Mouse (Mus musculus): ENCODE results near the gene Gatb. TPM values are rescaled to one million over a fixed set of nuclear protein-coding genes. Genes with fewer than 3 reads are reported as not detected.

Gene Gatb
- total RNA-seq, 2 experiments from 2014 or later = 18.8 to 19.0 TPM

DNA sequence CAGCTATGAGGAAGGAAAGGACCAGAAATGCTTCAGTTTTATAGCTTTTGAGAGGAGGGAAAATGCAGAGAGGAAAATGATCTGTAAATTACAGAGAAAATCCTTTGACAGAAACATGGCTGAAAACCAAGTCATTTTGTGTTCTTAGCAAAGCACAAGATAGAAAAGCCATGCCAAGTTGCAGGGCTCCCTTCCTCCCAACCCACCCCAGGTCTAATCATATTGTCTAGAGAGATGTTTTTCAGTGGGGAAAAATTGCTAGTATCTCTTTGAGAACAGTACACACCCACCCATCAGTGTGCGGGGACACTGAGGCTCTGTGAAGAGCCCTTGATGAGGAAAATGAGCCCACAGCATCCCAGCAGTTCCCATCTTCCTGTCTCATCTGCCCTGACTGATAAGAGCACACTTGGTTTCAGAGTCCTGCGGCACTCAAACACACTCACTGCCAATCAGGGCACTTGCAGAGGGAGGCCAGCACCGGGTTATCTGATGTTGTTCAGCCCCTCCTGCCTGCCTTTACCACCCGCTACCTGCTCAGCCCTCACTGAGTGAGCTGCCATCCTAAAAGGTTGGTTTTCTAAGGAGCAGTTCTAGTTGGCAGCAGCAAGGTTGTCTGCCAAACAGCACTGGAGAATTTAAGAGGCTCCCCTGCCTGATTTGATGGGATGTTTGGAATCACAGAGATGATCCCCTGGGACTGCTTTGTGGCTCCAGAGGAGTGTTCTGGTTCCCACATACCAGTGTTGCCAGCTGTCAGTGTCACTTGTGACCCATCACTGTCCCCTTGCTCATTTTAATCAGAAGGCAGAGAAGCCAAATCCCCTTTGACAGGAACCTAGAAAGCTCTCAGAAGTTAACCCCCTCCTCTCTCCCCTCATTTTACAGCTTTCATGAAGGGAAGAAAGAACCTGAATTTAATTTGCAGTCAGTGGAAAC, 79.1 kb downstream of the Gatb start:
- DNase-seq (ENCODE audit: low spot score in 2 of 2) = no peak

GRCm38 (mm10) chr3:85655538-85655937, 81.6 kb downstream of the Gatb start:
- DNase-seq (ENCODE audit: low spot score in 2 of 2) = no peak

DNA sequence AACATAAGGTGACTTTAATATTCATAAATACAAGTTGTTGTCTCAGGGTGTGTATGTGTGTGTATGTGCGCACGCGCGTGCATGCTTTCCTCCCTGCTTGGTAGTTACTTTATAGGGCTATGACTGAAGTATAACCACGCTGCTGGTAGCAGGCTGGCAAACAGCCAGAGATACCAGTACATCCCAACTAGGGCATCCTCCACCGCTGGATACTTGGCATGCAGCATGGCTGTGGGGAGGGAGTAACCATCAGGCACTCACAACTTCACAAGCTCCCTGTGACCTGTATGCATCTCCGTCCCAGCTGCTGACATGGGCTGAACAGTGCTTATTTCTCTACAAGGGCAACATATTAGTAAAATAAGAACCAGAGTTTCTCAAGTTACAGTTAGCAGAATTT, 85.8 kb downstream of the Gatb start:
- DNase-seq (ENCODE audit: low spot score in 2 of 2) = no peak

- no peak for DNase-seq (ENCODE audit: low spot score in 2 of 2)
Measured at GRCm38 (mm10) chr3:85661926-85662813, 88.3 kb downstream of the Gatb start.

GRCm38 (mm10) chr3:85663826-85664225, 89.9 kb downstream of the Gatb start:
- DNase-seq (ENCODE audit: low spot score in 2 of 2) = no peak

GRCm38 (mm10) chr3:85664591-85665171, 90.8 kb downstream of the Gatb start:
- DNase-seq (ENCODE audit: low spot score in 2 of 2) = no peak

DNA sequence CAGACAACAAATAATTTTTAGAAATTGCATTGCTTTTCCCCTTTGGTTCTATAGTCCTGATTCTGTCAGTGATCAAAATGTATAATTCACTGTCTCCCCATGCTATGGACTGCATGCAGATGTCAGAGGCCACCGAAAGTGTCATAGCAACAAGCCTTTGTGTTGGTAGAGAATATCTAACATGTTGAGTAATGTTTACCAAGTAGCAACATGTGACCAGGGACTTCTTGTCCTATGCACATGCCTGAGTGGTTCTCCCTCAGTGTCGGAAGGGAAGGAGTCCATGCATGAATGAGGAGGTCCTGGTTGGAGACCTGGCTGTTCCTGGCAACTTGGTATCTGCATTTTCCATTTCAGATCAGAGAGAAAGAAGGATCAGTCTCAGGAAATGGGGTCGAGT, 92.2 kb downstream of the Gatb start:
- no peak for DNase-seq (ENCODE audit: low spot score in 2 of 2)

- DNase-seq (ENCODE audit: low spot score in 2 of 2) = no peak
Measured at GRCm38 (mm10) chr3:85666736-85667135, 92.8 kb downstream of the Gatb start.

GRCm38 (mm10) chr3:85667683-85668082, 93.8 kb downstream of the Gatb start:
- DNase-seq (ENCODE audit: low spot score in 2 of 2) = no peak

DNA sequence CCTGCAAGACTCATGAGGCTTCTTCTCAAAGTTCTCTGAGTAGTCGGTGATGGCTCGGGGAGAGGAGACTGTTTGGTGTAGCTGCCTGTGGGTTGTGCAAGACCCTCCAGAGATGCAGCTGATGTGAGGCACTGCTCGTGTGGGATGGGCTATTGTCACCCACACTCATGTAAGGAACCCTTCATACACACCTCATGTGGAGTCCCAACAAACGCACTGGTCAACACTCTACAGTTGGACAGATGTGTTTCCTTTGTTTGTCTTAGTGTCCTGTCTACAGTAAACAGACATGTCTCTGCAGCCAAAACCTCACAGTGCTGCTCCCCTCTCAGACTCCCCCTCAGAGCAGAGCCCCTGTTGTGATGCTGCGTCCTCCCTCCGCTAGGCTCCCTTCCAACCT, 95.9 kb downstream of the Gatb start:
- DNase-seq (ENCODE audit: low spot score in 2 of 2) = no peak

DNA sequence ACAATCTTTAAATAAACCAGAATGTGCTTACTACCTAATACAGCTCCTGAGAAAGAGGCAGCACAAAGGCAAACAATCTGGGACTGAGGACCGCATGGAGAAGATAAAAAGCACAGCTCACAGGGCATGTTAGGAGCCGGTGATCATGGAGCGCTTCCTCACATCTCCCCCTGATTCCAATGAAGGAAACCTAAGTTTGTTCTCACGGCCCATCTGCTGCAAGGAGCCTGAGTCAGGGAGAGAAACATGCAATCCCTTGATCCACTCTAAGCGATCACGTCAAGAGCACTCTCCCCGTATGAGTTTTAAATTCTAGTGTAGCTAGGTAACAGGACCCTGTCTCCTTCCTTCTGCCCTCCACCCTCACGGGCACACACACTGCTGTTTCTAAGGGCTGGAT, 103.2 kb downstream of the Gatb start:
- no peak for DNase-seq (ENCODE audit: low spot score in 2 of 2)

GRCm38 (mm10) chr3:85677952-85678351, 104.0 kb downstream of the Gatb start:
- no peak for DNase-seq (ENCODE audit: low spot score in 2 of 2)

DNA sequence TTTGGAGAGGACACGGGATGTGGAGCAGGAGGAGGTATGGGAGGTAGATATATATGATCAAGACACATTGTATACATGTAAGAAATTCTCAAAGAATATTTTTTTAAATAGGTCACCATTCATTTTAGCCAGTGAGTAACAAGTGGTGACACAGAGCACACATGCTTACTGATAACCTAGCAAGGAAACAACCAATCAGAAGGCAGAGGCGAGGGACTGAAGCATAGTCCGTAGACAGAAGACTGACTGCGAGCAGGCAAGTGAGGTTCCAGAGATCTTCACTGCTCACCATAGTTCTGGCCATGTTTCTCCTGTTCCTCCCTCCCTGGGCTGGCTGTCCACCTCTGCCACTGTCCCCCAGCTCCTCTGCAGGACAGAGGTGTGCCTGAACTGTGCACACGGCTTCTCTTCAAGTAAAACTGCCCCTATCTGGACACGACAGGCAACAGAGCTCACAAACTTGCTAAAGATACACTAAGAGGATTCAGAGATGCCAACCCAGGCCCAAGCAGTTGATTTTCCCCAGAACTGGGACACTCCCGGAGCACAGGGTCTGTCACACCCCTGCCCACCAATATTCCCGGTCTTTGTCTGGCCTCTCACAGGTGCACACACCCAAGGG, 105.5 kb downstream of the Gatb start:
- DNase-seq (ENCODE audit: low spot score in 2 of 2) = no peak

DNA sequence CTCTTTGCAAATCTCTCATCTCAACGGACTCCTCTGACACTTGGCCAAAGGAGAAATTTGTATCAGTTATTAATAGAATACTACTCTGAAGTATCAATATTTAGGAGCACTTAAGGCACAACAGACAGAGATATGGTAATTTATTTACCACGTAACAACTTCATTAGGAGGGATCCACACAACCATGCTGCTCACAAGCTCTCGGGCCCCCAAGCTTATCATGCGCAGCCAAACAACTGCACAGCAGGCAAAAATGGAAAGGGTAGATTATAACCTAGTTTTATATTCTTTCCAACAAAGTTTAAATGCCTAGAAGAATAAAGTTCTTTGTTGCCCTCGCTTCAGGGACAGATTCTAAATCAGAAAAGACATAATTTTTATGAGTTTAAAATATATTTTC, 106.0 kb downstream of the Gatb start:
- DNase-seq (ENCODE audit: low spot score in 2 of 2) = no peak

DNA sequence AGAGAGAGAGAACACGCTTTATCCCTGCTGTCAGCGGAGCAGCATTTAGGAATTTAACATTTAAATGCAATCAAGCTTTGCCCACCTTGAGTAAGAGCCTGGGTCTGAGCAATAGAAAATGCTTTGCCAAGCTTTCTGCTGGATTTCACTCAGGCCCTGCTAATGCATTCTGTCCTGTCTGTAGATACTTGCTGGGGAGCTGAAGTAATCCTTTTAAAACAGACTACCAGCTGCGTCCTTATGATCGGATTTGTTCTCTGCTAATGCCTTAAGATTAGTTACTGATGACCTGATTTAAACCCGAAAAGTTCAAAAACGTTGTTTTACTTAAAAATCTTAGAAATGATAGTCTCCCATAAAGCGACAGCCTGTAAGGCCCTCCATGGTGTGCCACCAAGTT, 107.2 kb downstream of the Gatb start:
- DNase-seq (ENCODE audit: low spot score in 2 of 2) = no peak

DNA sequence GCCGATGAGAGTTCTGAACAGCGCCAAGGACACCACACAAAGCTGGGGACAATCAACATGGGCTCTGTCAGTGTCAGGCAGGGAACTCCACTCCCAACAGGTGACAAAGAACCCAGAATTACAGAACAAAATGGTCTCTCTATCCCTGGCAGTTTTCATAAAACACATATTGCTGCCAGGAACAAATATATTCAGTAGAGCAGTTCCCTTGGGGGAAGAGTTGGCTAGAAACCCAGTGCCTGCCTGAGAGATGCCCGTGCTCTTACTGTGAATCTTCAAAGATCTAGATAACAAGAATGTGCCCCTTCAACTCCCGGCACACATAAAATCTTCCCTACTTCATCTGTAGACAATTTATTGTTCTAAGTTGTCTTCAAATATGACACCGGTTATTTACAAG, 109.7 kb downstream of the Gatb start:
- DNase-seq (ENCODE audit: low spot score in 2 of 2) = no peak

DNA sequence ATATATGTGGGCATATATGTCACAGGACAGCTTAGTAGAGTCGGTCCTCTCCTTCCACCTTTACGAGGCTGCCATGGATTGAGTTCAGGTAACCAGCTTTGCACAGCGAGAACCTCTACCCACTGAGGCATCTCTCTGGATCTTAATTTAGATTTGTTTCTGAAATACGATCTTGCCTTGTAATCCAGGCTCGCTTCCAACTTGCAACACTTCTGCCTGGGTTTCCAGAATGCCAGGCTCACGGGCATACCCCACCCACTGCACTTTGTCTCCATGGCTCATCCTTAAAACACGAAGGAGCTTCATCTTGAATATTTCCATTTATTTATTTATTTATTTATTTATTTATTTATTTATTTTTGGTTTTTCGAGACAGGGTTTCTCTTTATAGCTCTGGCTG, 111.4 kb downstream of the Gatb start:
- DNase-seq (ENCODE audit: low spot score in 2 of 2) = no peak

- no peak for DNase-seq (ENCODE audit: low spot score in 2 of 2)
Measured at GRCm38 (mm10) chr3:85688341-85688740, 114.4 kb downstream of the Gatb start.

DNA sequence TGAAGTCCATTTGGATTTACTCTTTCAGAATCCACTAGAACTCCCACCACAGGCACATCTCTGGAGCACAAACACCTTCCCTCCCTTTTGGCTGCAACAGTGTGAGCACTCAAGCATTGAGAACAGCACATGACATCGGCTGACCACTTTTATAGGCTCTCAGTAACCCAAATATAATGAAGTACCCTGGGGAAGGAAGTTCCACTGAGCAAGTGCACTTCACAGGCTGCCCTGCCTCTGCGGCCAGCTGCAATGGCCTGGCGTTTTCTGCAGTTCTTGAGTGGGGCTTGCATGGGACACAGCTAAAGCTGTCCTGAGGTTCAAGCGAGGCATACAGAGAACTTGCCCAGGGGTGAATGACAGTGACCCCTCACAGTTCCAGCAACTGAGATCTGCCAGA, 117.2 kb downstream of the Gatb start:
- no peak for DNase-seq (ENCODE audit: low spot score in 2 of 2)

GRCm38 (mm10) chr3:85693013-85693412, 119.1 kb downstream of the Gatb start:
- no peak for DNase-seq (ENCODE audit: low spot score in 2 of 2)

GRCm38 (mm10) chr3:85695056-85695455, 121.1 kb downstream of the Gatb start:
- DNase-seq (ENCODE audit: low spot score in 2 of 2) = no peak

Data from gastrocnemius, postnatal 4 days (tissue).